Mouse (Mus musculus): ENCODE measurements around the gene Fam69a.

DNA sequence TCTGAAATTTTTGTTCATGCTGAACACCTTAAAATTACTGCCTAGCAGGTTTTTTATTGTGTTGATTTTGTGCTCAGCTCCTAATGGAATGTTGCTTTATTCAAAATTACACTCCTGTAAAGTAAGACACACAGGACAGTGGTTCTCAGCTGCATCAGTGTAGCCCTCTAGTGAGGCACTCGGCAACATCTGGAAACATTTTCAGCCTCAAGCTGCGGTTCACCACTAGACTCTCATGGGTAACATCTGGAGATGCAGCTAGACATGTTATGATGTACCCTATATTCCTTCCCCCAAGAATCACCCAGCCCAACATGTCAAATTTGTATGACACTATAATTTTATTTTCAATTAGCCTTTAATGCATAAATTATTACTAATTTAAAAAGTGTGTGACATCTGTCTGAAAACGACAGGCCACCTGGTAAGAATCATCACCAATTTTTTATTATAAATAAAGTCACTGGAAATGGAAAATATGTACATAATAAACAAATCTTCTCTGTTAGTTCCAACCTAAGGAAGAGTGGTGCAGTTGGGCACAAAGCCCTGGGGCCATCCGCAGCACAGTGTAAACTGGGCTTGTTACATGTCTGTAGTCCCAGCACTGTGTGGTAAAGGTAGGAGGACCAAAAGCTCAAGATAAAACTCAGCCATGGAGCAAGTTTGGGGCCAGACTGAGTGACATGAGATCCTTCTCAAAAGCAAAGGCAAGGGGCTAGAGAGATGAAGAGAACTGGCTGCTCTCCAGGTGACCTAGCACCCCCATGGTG, 53.5 kb downstream of the Fam69a start:
- TF ChIP-seq FLI1 (IDR thresholded peaks at IDR 0.05; ENCODE audit: low read length): no peak
- no peak for TF ChIP-seq GATA1 (IDR thresholded peaks at IDR 0.05; ENCODE audit: borderline replicate concordance, low read length)
